Mouse (Mus musculus): ENCODE measurements at regions not wholly inside any gene's neighbourhood (a gene's known extent, or its start where the extent isn't known, plus 50 kb on each side); places are given as distances from the start of the nearest gene placed in this dataset.
"Not testable (repeated sequence)": the region's sequence is repeated elsewhere in the genome, so short reads cannot be mapped to it uniquely, and the experiment has no call there.

GRCm38 (mm10) chr7:60492028-60492995, 352.3 kb upstream of the Snrpn start:
- DNase-seq (ENCODE audit: low spot score) (peak; percentile 43), ATAC-seq (replicated peaks; ENCODE audit: low FRiP score) (peak; percentile 85)
- Histone ChIP-seq H3K4me3 (ENCODE audit: low read depth, low read length) (peak overlapping the region; percentile 35), H3K4me2 (peak overlapping the region; percentile 43)
- not testable (repeated sequence) for H3K27me3 ChIP-seq (replicated peaks; ENCODE audit: control insufficient read depth, insufficient read depth, low read length); H3K4me1 ChIP-seq (replicated peaks; ENCODE audit: control insufficient read depth, insufficient read depth, low read length); H3K9me3 ChIP-seq (ENCODE audit: control insufficient read depth, low read length); H3K36me3 ChIP-seq (ENCODE audit: control insufficient read depth, insufficient read depth, low read length); H3K27ac ChIP-seq (ENCODE audit: low read depth, low read length); H3K9ac ChIP-seq (ENCODE audit: low read depth, low read length)
- WGBS = 12% methylated on average over 39 of the region's 39 CpGs

DNA sequence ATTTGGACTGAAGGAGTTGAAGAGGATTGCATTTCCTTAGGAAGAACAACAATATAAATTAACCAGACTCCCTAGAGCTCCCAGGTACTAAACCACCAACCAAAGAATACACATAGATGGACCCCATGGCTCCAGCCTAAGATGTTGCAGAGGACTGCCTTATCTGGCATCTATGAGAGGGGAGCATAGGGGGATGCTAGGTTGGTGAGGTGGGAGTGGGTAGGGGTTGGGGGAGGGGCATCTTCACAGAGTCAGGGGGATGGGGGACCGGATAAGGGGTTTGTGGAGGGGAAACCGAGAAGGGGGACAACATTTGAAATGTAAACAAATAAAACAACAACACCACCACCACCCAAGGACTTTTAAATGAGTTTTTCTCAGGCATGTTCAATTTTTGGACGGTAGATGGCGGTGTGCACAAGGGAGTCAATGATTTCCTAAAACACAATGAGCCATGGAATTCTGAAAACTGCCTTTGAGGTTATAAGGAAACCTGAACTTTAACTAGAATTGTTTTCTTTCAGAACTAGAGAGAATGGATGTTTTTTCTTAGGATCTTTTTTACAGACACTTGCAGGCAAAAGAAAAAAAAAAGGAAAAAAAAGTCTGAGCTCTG, 347.9 kb upstream of the Snrpn start:
- H3K9ac ChIP-seq (ENCODE audit: low read depth, low read length); H3K27ac ChIP-seq (ENCODE audit: low read depth, low read length); H3K27me3 ChIP-seq (replicated peaks; ENCODE audit: control insufficient read depth, insufficient read depth, low read length); ATAC-seq (replicated peaks; ENCODE audit: low FRiP score); DNase-seq (ENCODE audit: low spot score); H3K4me3 ChIP-seq (ENCODE audit: low read depth, low read length); H3K36me3 ChIP-seq (ENCODE audit: control insufficient read depth, insufficient read depth, low read length); H3K4me1 ChIP-seq (replicated peaks; ENCODE audit: control insufficient read depth, insufficient read depth, low read length); H3K4me2 ChIP-seq; H3K9me3 ChIP-seq (ENCODE audit: control insufficient read depth, low read length): not testable (repeated sequence)
- WGBS = 2% methylated on average over 4 of the region's 4 CpGs

GRCm38 (mm10) chr7:60450074-60450603, 310.1 kb upstream of the Snrpn start:
- H3K36me3 ChIP-seq (ENCODE audit: control insufficient read depth, insufficient read depth, low read length); H3K27ac ChIP-seq (ENCODE audit: low read depth, low read length); H3K4me1 ChIP-seq (replicated peaks; ENCODE audit: control insufficient read depth, insufficient read depth, low read length); H3K4me2 ChIP-seq; DNase-seq (ENCODE audit: low spot score); H3K9ac ChIP-seq (ENCODE audit: low read depth, low read length); H3K27me3 ChIP-seq (replicated peaks; ENCODE audit: control insufficient read depth, insufficient read depth, low read length); H3K4me3 ChIP-seq (ENCODE audit: low read depth, low read length); ATAC-seq (replicated peaks; ENCODE audit: low FRiP score); H3K9me3 ChIP-seq (ENCODE audit: control insufficient read depth, low read length): not testable (repeated sequence)
- WGBS = 61% methylated on average over 3 of the region's 3 CpGs

GRCm38 (mm10) chr7:60449239-60450073, 309.4 kb upstream of the Snrpn start:
- WGBS = 51% methylated on average over 2 of the region's 2 CpGs
- not testable (repeated sequence) for H3K27me3 ChIP-seq (replicated peaks; ENCODE audit: control insufficient read depth, insufficient read depth, low read length); H3K27ac ChIP-seq (ENCODE audit: low read depth, low read length); H3K4me1 ChIP-seq (replicated peaks; ENCODE audit: control insufficient read depth, insufficient read depth, low read length); H3K36me3 ChIP-seq (ENCODE audit: control insufficient read depth, insufficient read depth, low read length); DNase-seq (ENCODE audit: low spot score); H3K4me3 ChIP-seq (ENCODE audit: low read depth, low read length); H3K9ac ChIP-seq (ENCODE audit: low read depth, low read length); ATAC-seq (replicated peaks; ENCODE audit: low FRiP score); H3K9me3 ChIP-seq (ENCODE audit: control insufficient read depth, low read length); H3K4me2 ChIP-seq

- Histone ChIP-seq H3K27ac (ENCODE audit: low read depth, low read length) (no peak overlapping the region), H3K9me3 (ENCODE audit: control insufficient read depth, low read length) (no peaks in the 10 kb centered on the region), H3K4me1 (replicated peaks; ENCODE audit: control insufficient read depth, insufficient read depth, low read length) (no peaks in the 10 kb centered on the region), H3K4me3 (ENCODE audit: low read depth, low read length) (no peak overlapping the region), H3K9ac (ENCODE audit: low read depth, low read length) (no peak overlapping the region), H3K27me3 (replicated peaks; ENCODE audit: control insufficient read depth, insufficient read depth, low read length) (no peaks in the 10 kb centered on the region), H3K4me2 (no peak overlapping the region), H3K36me3 (ENCODE audit: control insufficient read depth, insufficient read depth, low read length) (no peaks in the 10 kb centered on the region)
- no peak for DNase-seq (ENCODE audit: low spot score)
- WGBS = 69% methylated on average over 3 of the region's 3 CpGs
- no peak for ATAC-seq (replicated peaks; ENCODE audit: low FRiP score)
Observed at GRCm38 (mm10) chr7:60438781-60439180, 298.8 kb upstream of the Snrpn start.

DNA sequence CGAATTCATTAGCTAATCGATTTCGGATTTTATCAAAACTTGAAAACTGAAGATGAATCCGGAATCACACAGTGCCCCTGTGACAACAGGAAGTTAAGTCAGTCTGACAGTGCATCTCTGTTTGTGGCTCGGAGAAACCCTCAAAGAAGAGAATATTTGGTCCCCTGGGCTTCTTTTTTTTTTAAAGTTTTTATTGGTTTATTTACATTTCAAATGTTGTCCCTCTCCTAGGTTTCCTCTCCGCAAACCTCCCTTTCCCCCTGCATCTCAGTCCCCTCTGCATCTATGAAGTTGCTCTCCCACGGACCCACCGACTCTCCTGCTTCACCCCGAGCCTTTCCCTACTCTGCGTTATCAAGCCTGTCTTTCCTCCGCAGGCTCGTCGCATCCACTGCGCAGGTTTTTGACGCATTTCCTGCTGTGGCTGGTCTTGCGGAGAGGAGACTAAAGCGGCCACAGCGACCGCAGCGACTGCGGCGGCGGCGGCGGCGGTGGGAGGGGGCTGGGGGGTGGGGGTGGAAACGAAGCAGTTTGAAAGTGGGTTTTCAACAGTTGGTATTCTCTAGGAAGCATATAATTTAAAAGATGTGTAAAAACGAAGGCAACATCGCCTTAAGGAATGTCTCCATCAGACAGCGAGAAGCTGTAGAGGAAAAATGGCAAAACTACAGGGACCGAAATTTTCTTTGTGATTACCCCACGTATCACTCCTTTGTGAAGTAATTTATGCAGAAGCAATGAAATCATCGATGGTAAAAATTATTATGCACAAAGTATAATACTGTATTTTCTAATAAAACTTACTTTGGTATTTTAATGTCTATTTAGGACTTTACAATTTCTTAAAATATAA, 251.2 kb upstream of the Snrpn start:
- 6% methylated on average over 33 of the region's 33 CpGs for WGBS
- peak; percentile 83 for ATAC-seq (replicated peaks; ENCODE audit: low FRiP score)
- not testable (repeated sequence) for H3K9ac ChIP-seq (ENCODE audit: low read depth, low read length); H3K9me3 ChIP-seq (ENCODE audit: control insufficient read depth, low read length); H3K27ac ChIP-seq (ENCODE audit: low read depth, low read length); H3K36me3 ChIP-seq (ENCODE audit: control insufficient read depth, insufficient read depth, low read length); H3K27me3 ChIP-seq (replicated peaks; ENCODE audit: control insufficient read depth, insufficient read depth, low read length); H3K4me1 ChIP-seq (replicated peaks; ENCODE audit: control insufficient read depth, insufficient read depth, low read length)
- peak; percentile 64 for DNase-seq (ENCODE audit: low spot score)
- Histone ChIP-seq H3K4me3 (ENCODE audit: low read depth, low read length) (peak overlapping the region; percentile 40), H3K4me2 (peak overlapping the region; percentile 54)

GRCm38 (mm10) chr7:60386957-60387356, 246.9 kb upstream of the Snrpn start:
- not testable (repeated sequence) for H3K27ac ChIP-seq (ENCODE audit: low read depth, low read length); H3K4me2 ChIP-seq; H3K4me3 ChIP-seq (ENCODE audit: low read depth, low read length); H3K9ac ChIP-seq (ENCODE audit: low read depth, low read length); H3K36me3 ChIP-seq (ENCODE audit: control insufficient read depth, insufficient read depth, low read length); H3K9me3 ChIP-seq (ENCODE audit: control insufficient read depth, low read length); DNase-seq (ENCODE audit: low spot score); H3K27me3 ChIP-seq (replicated peaks; ENCODE audit: control insufficient read depth, insufficient read depth, low read length); H3K4me1 ChIP-seq (replicated peaks; ENCODE audit: control insufficient read depth, insufficient read depth, low read length); ATAC-seq (replicated peaks; ENCODE audit: low FRiP score)
- WGBS = 7% methylated on average over 5 of the region's 5 CpGs

DNA sequence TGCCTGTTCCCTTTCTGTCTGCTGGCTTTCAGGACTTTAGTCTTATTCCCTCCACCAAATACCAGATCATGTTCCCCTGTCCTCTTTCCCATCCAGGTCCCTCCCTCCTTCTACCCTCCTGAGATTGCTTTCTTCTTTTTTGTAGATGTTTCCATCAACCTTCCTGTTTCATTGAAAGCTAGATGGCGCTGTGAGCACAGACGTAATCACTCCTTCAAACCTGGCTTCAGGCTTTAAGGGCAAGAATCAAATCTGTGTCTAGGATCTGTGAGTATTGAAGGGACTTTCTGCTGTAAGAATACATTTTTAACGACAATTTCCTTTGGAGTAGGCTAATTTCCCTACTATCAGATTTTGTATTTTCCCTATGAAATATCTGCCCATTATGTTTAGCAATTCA, 234.0 kb upstream of the Snrpn start:
- H3K9me3 ChIP-seq (ENCODE audit: control insufficient read depth, low read length); H3K27me3 ChIP-seq (replicated peaks; ENCODE audit: control insufficient read depth, insufficient read depth, low read length); H3K4me1 ChIP-seq (replicated peaks; ENCODE audit: control insufficient read depth, insufficient read depth, low read length); H3K4me3 ChIP-seq (ENCODE audit: low read depth, low read length); DNase-seq (ENCODE audit: low spot score); ATAC-seq (replicated peaks; ENCODE audit: low FRiP score); H3K9ac ChIP-seq (ENCODE audit: low read depth, low read length); H3K36me3 ChIP-seq (ENCODE audit: control insufficient read depth, insufficient read depth, low read length); H3K4me2 ChIP-seq; H3K27ac ChIP-seq (ENCODE audit: low read depth, low read length): not testable (repeated sequence)
- WGBS = 17% methylated on average over 3 of the region's 3 CpGs

Measured in liver, embryonic 11.5 days (tissue).